Mouse (Mus musculus) right cerebral cortex, postnatal 14 days (tissue): ENCODE measurements around the gene Poldip2.
A peak's percentile ranks its signal among the peaks of the same experiment; 100 is the strongest.

ENCODE experiments used
- DNase-seq: peaks from one replicate; pipeline ENCODE4 v3.0.0; 2022

Gene Poldip2

DNA sequence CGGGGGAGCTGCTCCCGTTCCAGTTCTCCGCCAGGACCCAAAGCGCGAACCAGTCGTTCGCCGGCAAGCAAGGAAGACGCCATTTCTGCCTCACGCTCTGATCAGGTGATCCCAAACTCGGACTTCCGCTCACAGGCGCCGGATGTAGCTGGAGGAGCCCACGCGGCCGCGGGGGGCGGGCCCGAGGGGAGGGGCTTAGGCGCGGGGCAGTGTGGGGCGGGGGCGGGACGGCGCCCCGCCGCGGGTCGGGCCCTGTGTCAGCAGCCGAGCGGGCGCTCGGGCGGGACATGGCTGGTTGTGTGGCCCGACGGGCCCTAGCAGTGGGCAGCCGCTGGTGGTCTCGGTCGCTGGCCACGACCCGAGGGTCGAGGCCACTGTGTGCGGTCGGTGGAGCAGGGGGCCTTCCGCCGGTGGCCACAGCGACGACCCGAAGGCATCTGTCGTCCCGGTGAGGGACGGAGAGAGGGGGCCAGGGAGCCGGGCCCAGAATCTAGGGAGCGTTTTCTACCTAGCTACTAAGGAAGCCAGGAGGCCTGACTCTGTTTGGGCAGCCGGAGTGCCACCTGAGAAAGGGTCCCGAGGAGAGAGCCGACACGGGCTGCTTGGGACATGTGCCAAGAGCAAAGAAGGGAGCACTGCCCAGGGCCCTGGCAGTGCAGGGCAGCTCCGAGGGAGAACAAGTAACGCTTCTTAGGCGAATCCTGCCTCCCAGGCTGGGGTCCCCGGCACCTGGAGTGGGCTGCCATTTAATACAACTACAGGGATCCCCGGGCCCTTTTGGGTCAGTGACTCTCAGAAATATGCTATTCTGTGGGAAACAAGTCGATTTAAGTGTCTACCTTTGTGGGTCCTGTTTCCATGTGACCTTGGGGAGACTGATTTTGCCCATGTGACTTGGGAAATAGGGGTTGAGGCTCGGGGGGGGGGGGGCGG lies at the start of gene Poldip2, which contains the start of gene Tmem199:
TSS of gene Poldip2 (plus strand) at position 169 of the 933 bp plus-strand sequence.
TSS of gene Tmem199 (minus strand) at position 148 of the 933 bp plus-strand sequence.
- peak; percentile 90 for DNase-seq

DNA sequence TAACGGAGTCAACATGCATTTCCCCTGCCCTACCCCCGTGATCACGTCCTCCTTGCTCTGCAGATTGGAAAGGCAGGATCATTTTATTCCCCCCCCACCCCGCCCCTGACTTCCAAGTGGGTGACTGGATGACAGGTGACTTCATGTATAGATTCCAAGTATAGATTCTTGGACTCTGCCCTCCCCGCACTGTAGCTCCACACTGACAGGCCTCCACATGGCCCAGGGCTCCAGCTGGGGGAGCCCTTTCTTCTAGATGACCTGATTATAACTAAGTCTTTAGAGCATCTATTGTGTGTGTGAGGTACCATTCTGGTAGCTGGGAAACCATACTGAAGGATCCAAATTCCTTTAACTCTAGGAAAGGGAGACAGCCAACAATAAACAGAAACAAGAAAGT lies 49.3 kb upstream of the Poldip2 start:
- no peak for DNase-seq

DNA sequence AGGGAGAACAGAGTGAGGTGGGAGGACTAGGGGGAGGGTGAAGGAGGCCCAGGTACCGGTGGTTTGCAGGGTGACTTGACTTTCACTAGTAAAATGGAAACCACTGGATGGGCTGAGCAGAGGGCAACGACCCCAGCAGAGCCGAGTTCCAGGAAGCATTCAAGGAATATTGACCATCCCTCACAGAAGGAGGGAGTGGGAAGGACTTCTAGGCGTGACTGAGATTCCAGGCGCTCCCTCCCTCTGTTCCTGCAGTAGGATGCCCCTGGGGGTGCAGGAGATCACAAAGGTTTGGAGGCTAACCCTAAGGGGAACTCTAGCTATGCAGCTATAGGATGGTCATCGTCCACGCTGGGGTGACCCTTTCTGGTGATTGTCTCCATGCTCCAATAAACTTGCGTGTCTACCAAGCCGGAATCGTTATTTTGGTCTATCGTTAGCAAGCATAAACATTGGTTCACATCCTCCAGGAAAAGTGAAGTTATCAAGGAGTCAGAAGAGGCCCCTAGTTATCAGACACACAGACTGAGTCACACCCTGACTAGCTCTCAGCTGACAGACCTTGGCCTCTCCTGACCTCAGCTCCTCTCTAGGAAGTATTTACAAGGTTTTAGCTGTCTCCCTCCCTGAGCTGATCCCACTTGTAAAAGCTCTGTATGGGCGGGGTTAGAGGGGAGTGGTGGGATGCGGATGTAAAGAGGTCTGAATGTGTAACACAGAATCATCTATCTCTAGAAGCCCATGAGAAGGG lies 48.5 kb upstream of the Poldip2 start:
- no peak for DNase-seq

DNA sequence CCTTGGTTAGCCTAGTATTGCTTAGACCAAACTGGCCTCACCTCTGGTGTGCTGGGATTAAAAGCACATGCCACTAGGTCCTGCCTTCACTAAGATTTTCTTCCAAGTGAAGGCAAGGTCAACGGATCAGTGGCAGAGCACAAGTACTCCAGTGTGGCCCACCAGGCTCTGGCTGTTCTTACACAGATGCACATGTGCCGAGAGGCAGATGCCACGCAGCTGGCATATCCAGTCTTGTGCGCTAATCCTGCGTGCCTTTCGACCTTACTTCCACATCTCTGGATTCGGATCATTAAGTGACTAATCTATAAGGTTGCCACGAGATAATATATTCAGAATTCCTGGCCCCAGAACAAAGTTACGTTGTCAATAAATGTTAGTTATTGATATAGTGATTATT lies 46.9 kb upstream of the Poldip2 start:
- no peak for DNase-seq

DNA sequence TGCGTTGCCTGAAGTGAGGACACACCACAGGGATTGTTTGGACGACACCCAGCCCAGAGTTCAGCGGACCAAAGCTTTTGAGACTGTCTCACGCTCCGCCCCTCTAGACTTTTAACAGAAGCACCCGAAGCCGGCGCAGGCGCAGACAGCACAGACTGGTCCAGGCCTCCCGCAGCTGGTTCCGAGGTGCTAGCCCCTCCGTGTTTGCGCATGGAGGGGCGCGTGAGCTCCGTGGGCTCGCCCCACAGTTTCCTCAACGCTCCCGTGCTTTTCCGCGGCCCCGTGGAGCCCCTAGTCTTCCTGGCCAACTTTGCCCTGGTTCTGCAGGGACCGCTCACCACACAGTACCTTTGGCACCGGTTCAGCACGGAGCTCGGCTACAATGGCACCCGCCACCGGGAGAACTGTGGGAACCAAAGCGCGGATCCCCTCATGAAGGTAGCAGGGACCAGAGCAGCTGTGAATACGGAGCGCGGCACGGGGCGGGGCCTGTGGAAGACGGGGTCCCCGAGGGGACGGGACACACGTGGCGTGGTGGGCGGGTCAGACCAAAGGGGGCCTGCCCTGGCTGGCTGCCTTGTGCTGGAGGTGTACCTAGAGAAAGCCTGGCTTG lies 46.3 kb upstream of the Poldip2 start, which contains the start of gene Slc46a1:
TSS of gene Slc46a1 (plus strand) at position 130 of the 613 bp plus-strand sequence.
- peak; percentile 82 for DNase-seq

DNA sequence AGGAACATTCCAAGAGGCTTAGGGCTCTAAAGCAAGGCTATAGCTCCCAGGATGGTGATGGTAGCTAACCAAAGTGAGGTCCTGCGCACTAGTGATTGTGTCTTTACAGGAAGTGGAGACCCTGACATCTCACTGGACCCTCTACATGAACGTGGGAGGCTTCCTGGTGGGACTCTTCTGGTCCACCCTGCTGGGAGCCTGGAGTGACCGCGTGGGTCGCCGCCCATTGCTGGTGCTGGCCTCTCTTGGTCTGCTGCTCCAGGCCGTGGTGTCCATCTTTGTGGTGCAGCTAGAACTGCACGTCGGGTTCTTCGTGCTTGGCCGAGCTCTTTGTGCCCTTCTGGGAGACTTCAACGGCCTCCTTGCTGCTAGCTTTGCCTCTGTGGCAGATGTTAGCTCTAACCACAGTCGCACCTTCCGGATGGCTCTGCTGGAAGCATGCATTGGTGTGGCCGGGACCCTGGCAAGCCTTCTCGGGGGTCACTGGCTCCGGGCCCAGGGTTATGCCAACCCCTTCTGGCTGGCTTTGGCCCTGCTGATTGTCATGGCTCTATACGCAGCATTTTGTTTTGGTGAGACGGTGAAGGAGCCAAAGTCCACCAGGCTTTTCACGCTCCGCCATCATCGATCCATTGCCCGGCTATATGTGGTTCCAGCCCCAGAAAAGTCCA lies 45.6 kb upstream of the Poldip2 start:
- no peak for DNase-seq

DNA sequence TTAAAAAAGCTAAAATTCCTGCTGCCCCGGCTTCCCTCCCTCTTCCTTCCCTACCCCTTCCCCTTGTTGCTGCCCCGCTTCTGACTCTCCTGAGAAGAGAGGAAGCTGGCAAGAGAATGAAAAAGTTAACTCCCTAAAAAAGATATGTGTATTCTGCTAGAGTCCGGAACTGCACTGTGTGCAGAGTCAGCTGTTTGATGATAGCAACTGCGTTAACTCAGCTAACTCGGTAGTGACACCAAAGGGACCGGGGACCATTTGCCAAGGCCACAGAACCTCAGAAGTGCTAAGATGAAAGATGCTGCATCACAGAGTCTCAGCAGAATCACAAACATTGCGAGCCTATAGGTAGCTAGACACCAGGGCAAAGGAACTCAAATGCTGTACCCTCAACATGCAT lies 44.5 kb upstream of the Poldip2 start:
- DNase-seq = no peak

DNA sequence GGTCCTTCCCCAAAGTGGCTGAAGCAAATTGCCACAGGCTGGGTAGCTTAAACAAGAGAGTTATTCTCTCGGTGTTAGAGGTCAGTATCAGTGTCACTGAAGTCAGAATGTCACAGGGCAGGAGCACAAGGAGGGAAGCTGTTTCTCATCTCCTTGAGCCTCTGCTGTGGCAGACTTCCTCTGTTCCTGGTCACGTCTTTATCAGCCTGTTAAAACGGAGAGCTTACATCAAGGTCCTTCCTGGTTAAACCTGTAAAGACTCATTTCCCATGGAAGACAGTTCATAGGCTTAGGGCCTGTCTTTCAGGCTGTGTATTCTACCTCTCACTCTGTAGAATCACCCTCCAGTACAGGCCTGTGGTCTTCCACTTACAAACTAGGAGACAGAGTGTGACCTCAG lies 44.1 kb upstream of the Poldip2 start:
- DNase-seq = no peak

DNA sequence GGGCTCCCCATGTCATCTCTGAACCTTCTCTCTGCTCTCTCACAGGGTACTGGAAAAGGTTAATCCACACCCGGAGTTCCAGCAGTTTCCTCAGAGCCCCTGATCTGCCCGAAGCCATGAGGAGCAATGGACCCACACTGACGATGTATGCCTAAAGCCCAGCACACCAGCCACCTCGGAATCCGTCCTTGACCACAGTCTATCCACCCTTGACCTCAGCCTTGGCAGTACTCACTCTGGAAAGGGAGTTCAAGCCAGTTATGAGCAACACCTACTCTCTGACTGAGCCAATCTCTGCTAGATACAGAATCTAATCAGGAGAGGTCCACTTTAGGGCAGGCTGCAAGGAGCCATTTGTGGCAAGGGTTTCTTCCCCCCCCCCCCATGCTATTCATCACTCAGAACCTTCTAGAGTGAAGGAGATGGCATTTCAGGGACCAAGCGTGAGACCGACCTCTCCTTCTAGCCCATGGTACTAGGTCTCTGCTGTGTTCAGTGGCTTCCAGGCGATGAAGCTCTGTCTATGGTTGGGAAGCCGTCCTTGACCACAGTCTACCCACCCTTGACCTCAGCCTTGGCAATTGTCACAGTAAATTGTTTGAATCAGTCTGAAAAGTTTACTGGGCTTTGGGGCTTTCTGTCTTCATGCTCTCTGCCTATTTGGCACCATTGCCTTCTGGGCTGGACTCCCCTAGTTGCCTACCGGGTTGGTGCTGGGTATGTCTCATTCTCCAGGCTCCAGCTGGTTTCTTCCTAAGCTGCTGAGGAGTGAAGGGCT lies 40.5 kb upstream of the Poldip2 start:
- no peak for DNase-seq

DNA sequence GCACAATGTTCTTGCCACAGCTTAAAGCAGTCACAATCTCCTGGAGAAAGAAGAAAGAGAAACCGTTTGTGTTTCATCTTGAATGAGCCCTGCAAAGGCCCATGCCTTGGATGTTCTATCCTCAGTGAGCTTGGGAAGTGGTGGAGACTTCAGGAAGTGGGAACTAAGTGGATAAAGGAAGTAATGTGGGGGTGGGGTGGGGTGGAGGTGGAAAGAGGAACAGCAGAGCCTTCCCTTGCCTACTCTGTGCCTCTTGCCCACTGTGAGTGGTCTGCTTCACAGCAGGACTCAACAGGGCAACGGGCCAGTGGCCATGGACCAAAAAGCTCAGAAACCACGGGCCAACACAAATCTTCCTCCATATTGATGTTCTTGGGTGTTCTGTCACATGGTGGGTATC lies 36.7 kb upstream of the Poldip2 start:
- DNase-seq = no peak

DNA sequence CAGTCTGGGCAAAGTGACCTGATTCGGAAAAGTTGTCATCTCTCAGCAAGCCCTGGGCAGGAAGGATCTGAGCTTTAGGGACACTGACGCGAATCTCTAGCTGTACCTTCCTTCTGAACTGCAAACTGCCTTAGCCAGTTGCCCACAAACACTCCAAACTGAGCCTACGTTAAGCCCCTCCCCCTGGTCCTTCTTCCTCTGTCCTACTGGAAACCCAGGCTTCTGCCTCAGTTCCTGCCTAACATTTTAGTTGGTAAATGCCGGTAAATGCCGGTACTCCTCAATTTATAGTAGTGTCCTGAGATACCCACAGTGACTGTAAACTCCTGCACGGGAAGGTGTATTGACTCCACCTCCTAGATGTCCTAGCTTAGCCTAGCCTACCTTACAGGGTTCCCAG lies 28.4 kb upstream of the Poldip2 start:
- DNase-seq = no peak

DNA sequence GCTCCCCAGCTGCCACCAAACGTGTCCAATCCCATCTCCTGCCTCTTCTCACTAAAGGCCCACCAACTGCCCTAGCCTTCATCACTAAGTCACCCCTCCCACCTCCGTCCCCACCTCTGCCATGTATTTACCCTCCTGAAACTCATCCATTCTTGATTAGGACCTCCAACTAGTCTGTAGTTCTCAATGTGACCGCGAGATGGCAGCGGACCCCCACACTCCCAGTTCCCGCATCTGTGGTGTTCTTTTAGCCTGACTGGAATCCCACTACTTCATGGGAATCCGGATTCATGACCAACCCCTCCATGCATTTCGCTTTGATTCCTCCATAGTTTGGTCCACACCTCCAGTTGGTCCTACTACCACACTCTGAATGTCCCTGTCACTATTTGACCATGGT lies 23.8 kb upstream of the Poldip2 start:
- peak; percentile 73 for DNase-seq

DNA sequence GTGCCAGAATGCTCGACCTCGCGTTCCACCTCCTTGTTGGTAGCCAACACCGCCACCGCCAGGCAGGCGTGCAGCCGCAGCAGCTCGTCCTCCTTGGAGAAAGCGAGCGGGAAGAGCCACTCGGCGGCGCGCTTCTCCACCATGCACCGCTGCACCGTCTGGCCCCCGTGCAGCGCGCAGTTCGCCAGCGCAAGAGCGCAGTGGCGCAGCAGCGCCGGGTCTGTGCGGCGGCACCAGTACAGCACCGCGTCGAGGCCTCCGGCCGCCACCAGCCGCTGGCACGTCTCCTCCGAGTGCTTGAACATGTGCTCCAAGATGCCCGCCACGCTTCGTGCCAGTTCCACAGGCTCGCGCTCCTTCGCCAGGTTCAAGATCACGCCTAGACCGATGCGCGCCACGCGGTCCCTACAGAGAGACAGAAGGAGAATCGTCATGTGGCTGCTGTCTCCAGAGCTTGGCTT lies 21.2 kb upstream of the Poldip2 start:
- DNase-seq = peak; percentile 61

DNA sequence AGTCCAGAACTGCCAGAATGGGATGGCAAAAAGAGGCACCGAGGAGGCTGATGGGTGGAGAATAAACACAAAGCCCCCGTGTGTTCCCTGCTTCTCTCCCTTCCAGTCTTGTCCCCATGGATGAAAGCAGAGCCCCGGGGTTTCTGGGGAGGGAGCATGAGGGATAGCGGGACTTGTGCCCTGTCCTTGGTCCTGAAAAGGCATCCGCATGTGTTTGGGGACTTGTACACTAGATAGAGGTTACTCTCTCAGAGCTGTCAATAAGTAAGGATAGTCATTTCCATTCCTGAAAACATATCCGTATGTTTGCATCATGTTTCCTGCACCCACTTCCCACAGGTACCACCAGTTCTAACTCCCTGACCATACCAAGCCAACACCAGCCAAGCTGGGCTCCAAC lies 16.1 kb upstream of the Poldip2 start:
- DNase-seq = no peak

DNA sequence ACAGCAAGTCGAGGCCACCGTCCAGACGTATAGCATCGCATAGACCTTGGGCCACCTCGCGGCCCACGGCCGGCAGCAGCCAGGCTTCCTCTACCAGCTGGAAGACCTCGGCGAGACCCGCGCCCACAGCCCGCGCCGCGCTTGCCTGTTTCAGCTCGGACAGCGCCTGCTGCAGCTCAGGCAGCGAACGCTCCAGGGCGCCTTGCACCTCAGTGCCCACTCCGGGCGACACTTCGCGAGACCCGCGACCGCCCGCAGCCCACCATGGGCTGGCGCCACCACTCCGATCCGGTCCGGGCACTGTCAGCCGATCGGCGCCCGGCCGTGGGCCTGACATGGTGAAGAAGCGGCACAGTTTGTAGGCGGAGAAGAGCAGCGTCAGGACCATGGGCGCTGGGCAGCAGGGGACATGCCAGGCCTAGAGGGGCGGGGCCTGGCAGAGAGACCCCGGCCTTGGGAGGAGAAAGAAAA lies 14.9 kb upstream of the Poldip2 start:
- peak; percentile 52 for DNase-seq

DNA sequence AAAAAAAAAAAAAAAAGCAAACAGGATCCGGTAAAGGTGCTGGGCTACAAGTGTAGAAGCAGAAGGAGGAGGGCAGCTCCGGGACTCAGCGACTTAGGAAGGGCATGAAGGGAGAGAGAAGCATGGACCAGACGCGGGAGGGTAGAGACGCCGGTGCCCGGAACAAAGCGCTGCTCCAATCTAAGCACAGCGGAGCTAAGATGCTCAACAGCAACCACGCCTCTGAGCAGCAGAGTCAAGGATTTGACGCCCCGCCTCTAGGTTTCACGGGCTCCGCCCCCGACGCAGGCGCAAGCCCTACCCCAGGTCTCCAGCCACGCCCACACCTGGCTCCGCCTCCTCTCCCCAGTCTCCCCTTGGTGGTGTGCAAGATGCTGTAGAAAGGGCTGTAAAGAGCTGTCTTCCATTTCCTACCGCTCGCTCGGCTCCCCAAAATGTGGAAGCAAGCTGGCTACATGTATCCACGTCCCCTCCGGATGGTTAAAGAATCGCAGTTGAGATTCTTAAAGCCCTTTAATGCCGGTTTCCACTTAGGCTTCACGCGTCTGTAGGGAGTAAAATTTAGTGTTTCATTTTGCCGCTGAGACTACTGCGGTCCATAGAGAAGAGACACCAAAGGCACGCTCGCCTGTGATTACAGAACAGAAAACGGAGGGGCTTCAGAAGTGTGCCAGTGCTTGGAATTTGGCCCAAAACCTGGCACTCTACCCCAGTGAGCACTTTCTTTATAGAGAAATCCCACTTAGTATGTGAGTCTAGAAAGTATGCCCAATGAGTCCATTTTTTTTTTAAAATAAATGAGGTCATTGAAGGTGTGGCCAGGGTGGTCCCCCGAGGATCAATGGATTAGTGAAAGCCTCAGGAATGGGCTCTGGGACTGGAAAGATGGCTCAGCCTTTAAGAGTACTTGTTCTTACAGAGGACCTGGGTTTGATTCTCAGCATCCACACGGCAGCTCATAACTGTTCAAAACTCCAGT lies 14.2 kb upstream of the Poldip2 start, which contains the start of gene Sarm1:
TSS of gene Sarm1 (minus strand) at position 211 of the 979 bp plus-strand sequence.
- peak; percentile 93 for DNase-seq

DNA sequence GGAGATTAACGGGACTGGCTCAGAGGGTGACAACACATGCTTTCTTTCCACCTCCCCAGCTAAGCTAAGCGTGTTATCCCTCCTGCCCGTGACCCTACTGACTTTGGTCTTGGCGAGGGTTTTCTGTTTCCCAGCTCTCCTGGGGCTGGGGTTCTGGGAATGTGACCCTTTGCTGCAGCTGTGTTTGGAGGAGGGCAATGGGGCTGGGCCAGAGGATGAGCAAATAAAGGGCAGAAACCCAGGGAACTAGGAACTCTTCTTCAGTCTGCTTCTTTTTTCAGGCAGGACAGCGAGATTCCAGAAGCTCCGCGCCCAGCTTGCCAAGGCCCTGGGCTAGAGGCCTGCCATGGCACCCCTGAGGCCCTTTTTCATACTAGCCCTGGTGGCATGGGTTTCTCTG lies 13.0 kb upstream of the Poldip2 start, which contains the start of gene Vtn:
TSS of gene Vtn (plus strand) at position 88 of the 400 bp plus-strand sequence.
- DNase-seq = no peak

DNA sequence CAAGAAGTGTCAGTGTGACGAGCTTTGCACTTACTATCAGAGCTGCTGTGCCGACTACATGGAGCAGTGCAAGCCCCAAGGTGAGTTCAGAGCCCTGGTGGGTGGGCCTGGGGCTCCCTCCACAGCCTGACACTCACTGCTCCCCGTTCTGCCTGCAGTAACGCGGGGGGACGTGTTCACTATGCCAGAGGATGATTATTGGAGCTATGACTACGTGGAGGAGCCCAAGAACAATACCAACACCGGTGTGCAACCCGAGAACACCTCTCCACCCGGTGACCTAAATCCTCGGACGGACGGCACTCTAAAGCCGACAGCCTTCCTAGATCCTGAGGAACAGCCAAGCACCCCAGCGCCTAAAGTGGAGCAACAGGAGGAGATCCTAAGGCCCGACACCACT lies 12.4 kb upstream of the Poldip2 start:
- DNase-seq = no peak

DNA sequence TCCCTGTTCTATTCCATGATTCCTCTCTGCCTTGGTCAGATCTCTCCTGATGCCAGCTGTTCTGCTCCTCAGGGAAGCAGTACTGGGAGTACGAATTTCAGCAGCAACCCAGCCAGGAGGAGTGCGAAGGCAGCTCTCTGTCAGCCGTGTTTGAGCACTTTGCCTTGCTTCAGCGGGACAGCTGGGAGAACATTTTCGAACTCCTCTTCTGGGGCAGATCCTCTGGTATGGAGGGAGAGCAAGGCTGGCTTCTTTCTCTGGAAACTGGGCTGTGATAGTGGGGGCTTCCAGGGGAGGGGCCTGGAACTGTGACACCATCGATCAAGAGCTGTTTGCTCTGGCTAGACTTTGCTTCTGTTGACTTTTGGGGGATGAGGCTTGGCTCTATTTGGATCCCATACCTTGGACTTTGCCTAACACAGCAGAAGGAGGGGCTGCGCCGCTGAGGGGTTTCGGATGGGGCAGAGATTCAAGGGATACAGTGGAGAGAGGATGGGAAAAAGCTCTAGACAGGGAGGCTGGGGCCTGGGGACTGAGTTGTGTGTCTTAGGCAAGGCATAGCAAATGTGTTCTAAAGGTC lies 11.3 kb upstream of the Poldip2 start:
- no peak for DNase-seq

DNA sequence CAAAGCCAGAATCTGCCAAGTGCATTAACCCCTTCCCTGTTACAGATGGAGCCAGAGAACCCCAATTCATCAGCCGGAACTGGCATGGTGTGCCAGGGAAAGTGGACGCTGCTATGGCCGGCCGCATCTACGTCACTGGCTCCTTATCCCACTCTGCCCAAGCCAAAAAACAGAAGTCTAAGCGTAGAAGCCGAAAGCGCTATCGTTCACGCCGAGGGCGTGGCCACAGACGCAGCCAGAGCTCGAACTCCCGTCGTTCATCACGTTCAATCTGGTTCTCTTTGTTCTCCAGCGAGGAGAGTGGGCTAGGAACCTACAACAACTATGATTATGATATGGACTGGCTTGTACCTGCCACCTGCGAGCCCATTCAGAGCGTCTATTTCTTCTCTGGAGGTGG lies 10.5 kb upstream of the Poldip2 start:
- no peak for DNase-seq
